8 mouse cellular contexts compared by ENCODE assay signal in genomic region chr7:127935028-127935722, GRCm38 (mm10). TPM values are rescaled to one million over a fixed set of nuclear protein-coding genes. Genes with fewer than 3 reads are reported as not detected.
DNase-seq lines count a peak whose midpoint lies in the region; ATAC-seq and TF ChIP-seq lines count a peak whose summit lies in the region.

No protein-coding gene starts in this region.

- H3K4me3 ChIP-seq in E14TG2a.4 (replicated peaks; ENCODE audit: low read length): peak overlapping the region; percentile 94
- peak overlapping the region; percentile 70 for H3K4me3 ChIP-seq in forebrain, embryonic 11.5 days (ENCODE audit: low read depth, low read length)
- peak overlapping the region; percentile 69 for H3K4me3 ChIP-seq in heart, embryonic 16.5 days (ENCODE audit: low read length)
- peak overlapping the region; percentile 64 to 81 for H3K4me3 ChIP-seq in liver, embryonic 14.5 days (ENCODE audit: insufficient read depth in 1 of 2, low read depth in 2 of 2, low read length in 2 of 2)
- H3K4me3 ChIP-seq in stomach, embryonic 15.5 days (replicated peaks): peak overlapping the region; percentile 65

- no peak overlapping the region for H3K27ac ChIP-seq in forebrain, embryonic 11.5 days (ENCODE audit: low read depth, low read length)
- peak overlapping the region; percentile 43 for H3K27ac ChIP-seq in heart, embryonic 16.5 days (ENCODE audit: low read length)
- H3K27ac ChIP-seq in liver, embryonic 14.5 days: no peak overlapping the region
- H3K27ac ChIP-seq in stomach, embryonic 15.5 days: peak overlapping the region; percentile 85

- peak; percentile 95 for DNase-seq in c-Kit-positive CD71-positive TER-119-negative erythroid progenitor cells, embryonic 14.5 days (ENCODE audit: low read depth)
- peak; percentile 97 for DNase-seq in forebrain, embryonic 11.5 days (ENCODE audit: low spot score)
- peak; percentile 95 to 97 for DNase-seq in kidney, postnatal 25 days
- peak; percentile 90 for DNase-seq in liver, embryonic 14.5 days (ENCODE audit: low read depth in 3 of 3, low spot score in 3 of 3)
- DNase-seq in neural tube, embryonic 10.5 days (ENCODE audit: extremely low spot score, low spot score): peak; percentile 97

- H3K9ac ChIP-seq in forebrain, embryonic 11.5 days (ENCODE audit: low read length): peak overlapping the region; percentile 82
- peak overlapping the region; percentile 81 for H3K9ac ChIP-seq in heart, embryonic 16.5 days (ENCODE audit: low read length)
- peak overlapping the region; percentile 77 for H3K9ac ChIP-seq in liver, embryonic 14.5 days (replicated peaks)
- H3K9ac ChIP-seq in stomach, embryonic 15.5 days: peak overlapping the region; percentile 67

- peak overlapping the region; percentile 93 for H3K4me2 ChIP-seq in forebrain, embryonic 11.5 days (ENCODE audit: low read depth, low read length, severe bottlenecking)
- H3K4me2 ChIP-seq in heart, embryonic 16.5 days (ENCODE audit: low read depth, low read length): peak overlapping the region; percentile 86
- H3K4me2 ChIP-seq in liver, embryonic 14.5 days (ENCODE audit: low read depth): peak overlapping the region; percentile 99
- peak overlapping the region; percentile 96 for H3K4me2 ChIP-seq in stomach, embryonic 15.5 days

- no peak for TF ChIP-seq EP300 in liver, embryonic 14.5 days (IDR thresholded peaks at IDR 0.05; ENCODE audit: low read depth)

- ATAC-seq in forebrain, embryonic 11.5 days (replicated peaks; ENCODE audit: low FRiP score): peak; percentile 95
- ATAC-seq in heart, embryonic 16.5 days (replicated peaks; ENCODE audit: extremely low read depth, insufficient read depth, low FRiP score): peak; percentile 94
- peak; percentile 91 for ATAC-seq in liver, embryonic 14.5 days (ENCODE audit: insufficient read depth)
- peak; percentile 90 for ATAC-seq in stomach, embryonic 15.5 days (ENCODE audit: insufficient read depth, low FRiP score, low read depth)

- no peaks in the 10 kb centered on the region for H3K36me3 ChIP-seq in E14TG2a.4 (ENCODE audit: insufficient read depth, low read length)
- no peaks in the 10 kb centered on the region for H3K36me3 ChIP-seq in forebrain, embryonic 11.5 days (ENCODE audit: control insufficient read depth, insufficient read depth, low read length)
- H3K36me3 ChIP-seq in heart, embryonic 16.5 days (ENCODE audit: control insufficient read depth, insufficient read depth): no peaks in the 10 kb centered on the region
- H3K36me3 ChIP-seq in liver, embryonic 14.5 days (replicated peaks; ENCODE audit: control insufficient read depth, insufficient read depth, low read depth): no peaks in the 10 kb centered on the region
- no peaks in the 10 kb centered on the region for H3K36me3 ChIP-seq in stomach, embryonic 15.5 days

- H3K9me3 ChIP-seq in E14TG2a.4 (ENCODE audit: low read length): no peaks in the 10 kb centered on the region
- H3K9me3 ChIP-seq in forebrain, embryonic 11.5 days (ENCODE audit: control insufficient read depth, low read length): no peaks in the 10 kb centered on the region
- no peaks in the 10 kb centered on the region for H3K9me3 ChIP-seq in heart, embryonic 16.5 days (replicated peaks; ENCODE audit: control insufficient read depth, low read length)
- H3K9me3 ChIP-seq in liver, embryonic 14.5 days (ENCODE audit: control insufficient read depth, low read length): no peaks in the 10 kb centered on the region
- H3K9me3 ChIP-seq in stomach, embryonic 15.5 days: no peaks in the 10 kb centered on the region

- peaks cover 61% of the 10 kb centered on the region for H3K4me1 ChIP-seq in E14TG2a.4 (replicated peaks; ENCODE audit: low read depth, low read length)
- H3K4me1 ChIP-seq in forebrain, embryonic 11.5 days (replicated peaks; ENCODE audit: control insufficient read depth, insufficient read depth, low read length): 0 out of 2 replicates have a peak, but pooled peaks cover 10% of the 10 kb centered on the region
- H3K4me1 ChIP-seq in heart, embryonic 16.5 days (ENCODE audit: control insufficient read depth, insufficient read depth, low read length): peaks cover 10% of the 10 kb centered on the region; the same call in 1 of the 2 replicates
- H3K4me1 ChIP-seq in liver, embryonic 14.5 days (replicated peaks; ENCODE audit: control insufficient read depth in 2 of 2, insufficient read depth in 2 of 2, low read length in 1 of 2): peaks cover 3 to 9% of the 10 kb centered on the region in 2 experiments; a peak in 3 of 4 replicates
- H3K4me1 ChIP-seq in stomach, embryonic 15.5 days: peaks cover 29% of the 10 kb centered on the region

- peak; percentile 65 for TF ChIP-seq CTCF in E14TG2a.4 (conservative IDR thresholded peaks at IDR 0.05; ENCODE audit: low read length)
- TF ChIP-seq CTCF in liver, embryonic 14.5 days (IDR thresholded peaks at IDR 0.05; ENCODE audit: low read depth): peak; percentile 99

- 7% methylated on average over 32 of the region's 32 CpGs for WGBS in forebrain, embryonic 11.5 days
- WGBS in heart, embryonic 16.5 days: 6% methylated on average over 32 of the region's 32 CpGs
- 6% methylated on average over 32 of the region's 32 CpGs for WGBS in liver, embryonic 14.5 days (ENCODE audit: insufficient replicate concordance)
- 6% methylated on average over 32 of the region's 32 CpGs for WGBS in stomach, embryonic 15.5 days

- no peaks in the 10 kb centered on the region for H3K27me3 ChIP-seq in E14TG2a.4 (ENCODE audit: insufficient read depth, low read length)
- no peaks in the 10 kb centered on the region; the same call in none of the 2 replicates for H3K27me3 ChIP-seq in forebrain, embryonic 11.5 days (ENCODE audit: control insufficient read depth, insufficient read depth, low read length)
- H3K27me3 ChIP-seq in heart, embryonic 16.5 days (ENCODE audit: control insufficient read depth, insufficient read depth, low read length): no peaks in the 10 kb centered on the region
- no peaks in the 10 kb centered on the region for H3K27me3 ChIP-seq in liver, embryonic 14.5 days (ENCODE audit: control insufficient read depth, insufficient read depth, low read length)
- H3K27me3 ChIP-seq in stomach, embryonic 15.5 days (replicated peaks): no peaks in the 10 kb centered on the region

RNA-seq across cellular contexts. Expression of gene Prss8, which starts 5.3 kb away (rescaled TPM):
- 1.8 and 3.1 TPM in 2 replicates for polyA plus RNA-seq in forebrain, embryonic 11.5 days (2014; fragmentation: Nextera tagmentation; extraction: Ambion mirVana)
- 1.6 and 8.3 TPM in 2 replicates for polyA plus RNA-seq in heart, embryonic 16.5 days (2015; fragmentation: Nextera tagmentation; extraction: Ambion mirVana)
- 8.3 and 12.6 TPM in 2 replicates for polyA plus RNA-seq in liver, embryonic 14.5 days (2012; rRNA removed)
- 9.8 and 10.3 TPM in 2 replicates for polyA plus RNA-seq in liver, embryonic 14.5 days (2014; fragmentation: Nextera tagmentation; extraction: Ambion mirVana)
- polyA plus RNA-seq in stomach, embryonic 15.5 days (2015; fragmentation: Nextera tagmentation; extraction: Ambion mirVana): 61.2 and 70.2 TPM in 2 replicates

RNA-seq across cellular contexts. Expression of gene Prss36, which starts 11.3 kb away (rescaled TPM):
- 10.4 and 10.7 TPM in 2 replicates for polyA plus RNA-seq in forebrain, embryonic 11.5 days (2014; fragmentation: Nextera tagmentation; extraction: Ambion mirVana)
- 8.8 and 9.6 TPM in 2 replicates for polyA plus RNA-seq in heart, embryonic 16.5 days (2015; fragmentation: Nextera tagmentation; extraction: Ambion mirVana)
- polyA plus RNA-seq in liver, embryonic 14.5 days (2012; rRNA removed): 2.0 and 2.3 TPM in 2 replicates
- 3.0 TPM in 2 replicates for polyA plus RNA-seq in liver, embryonic 14.5 days (2014; fragmentation: Nextera tagmentation; extraction: Ambion mirVana)
- 10.8 and 10.9 TPM in 2 replicates for polyA plus RNA-seq in stomach, embryonic 15.5 days (2015; fragmentation: Nextera tagmentation; extraction: Ambion mirVana)

RNA-seq across cellular contexts. Expression of gene Kat8, which starts 22.9 kb away (rescaled TPM):
- polyA plus RNA-seq in forebrain, embryonic 11.5 days (2014; fragmentation: Nextera tagmentation; extraction: Ambion mirVana): 55.9 and 58.3 TPM in 2 replicates
- 26.1 and 30.4 TPM in 2 replicates for polyA plus RNA-seq in heart, embryonic 16.5 days (2015; fragmentation: Nextera tagmentation; extraction: Ambion mirVana)
- 9.6 and 13.7 TPM in 2 replicates for polyA plus RNA-seq in liver, embryonic 14.5 days (2012; rRNA removed)
- 15.7 and 17.6 TPM in 2 replicates for polyA plus RNA-seq in liver, embryonic 14.5 days (2014; fragmentation: Nextera tagmentation; extraction: Ambion mirVana)
- polyA plus RNA-seq in stomach, embryonic 15.5 days (2015; fragmentation: Nextera tagmentation; extraction: Ambion mirVana): 35.0 and 35.6 TPM in 2 replicates

RNA-seq across cellular contexts. Expression of gene Bckdk, which starts 31.3 kb away (rescaled TPM):
- polyA plus RNA-seq in forebrain, embryonic 11.5 days (2014; fragmentation: Nextera tagmentation; extraction: Ambion mirVana): 102 and 139 TPM in 2 replicates
- 141 and 149 TPM in 2 replicates for polyA plus RNA-seq in heart, embryonic 16.5 days (2015; fragmentation: Nextera tagmentation; extraction: Ambion mirVana)
- 28.0 and 29.7 TPM in 2 replicates for polyA plus RNA-seq in liver, embryonic 14.5 days (2012; rRNA removed)
- polyA plus RNA-seq in liver, embryonic 14.5 days (2014; fragmentation: Nextera tagmentation; extraction: Ambion mirVana): 68.3 and 76.0 TPM in 2 replicates
- polyA plus RNA-seq in stomach, embryonic 15.5 days (2015; fragmentation: Nextera tagmentation; extraction: Ambion mirVana): 145 and 157 TPM in 2 replicates

RNA-seq across cellular contexts. Expression of gene Fus, which starts 32.1 kb away (rescaled TPM):
- 44.7 and 62.6 TPM in 2 replicates for polyA plus RNA-seq in forebrain, embryonic 11.5 days (2014; fragmentation: Nextera tagmentation; extraction: Ambion mirVana)
- 249 and 255 TPM in 2 replicates for polyA plus RNA-seq in heart, embryonic 16.5 days (2015; fragmentation: Nextera tagmentation; extraction: Ambion mirVana)
- 169 and 278 TPM in 2 replicates for polyA plus RNA-seq in liver, embryonic 14.5 days (2012; rRNA removed)
- 15.8 and 17.1 TPM in 2 replicates for polyA plus RNA-seq in liver, embryonic 14.5 days (2014; fragmentation: Nextera tagmentation; extraction: Ambion mirVana)
- polyA plus RNA-seq in stomach, embryonic 15.5 days (2015; fragmentation: Nextera tagmentation; extraction: Ambion mirVana): 367 and 393 TPM in 2 replicates

Comparison
In these comparisons a context has a peak if more than half of its experiments do, and no peak if none do; other contexts are left out.
1. H3K27ac ChIP-seq: peak in heart, embryonic 16.5 days (single experiment) and stomach, embryonic 15.5 days (single experiment); none in forebrain, embryonic 11.5 days (single experiment) and liver, embryonic 14.5 days (single experiment).
2. Peak in every context shown above with its lines, with median percentiles within 50 percentile points of each other: H3K4me3 ChIP-seq, DNase-seq, ATAC-seq, H3K4me2 ChIP-seq and H3K9ac ChIP-seq.